Mouse (Mus musculus): ENCODE measurements around the gene Sept8.

GRCm38 (mm10) chr11:53505026-53505663 lies 13.9 kb upstream of the Sept8 start:
- TF ChIP-seq CTCF (IDR thresholded peaks at IDR 0.05; ENCODE audit: control insufficient read depth, insufficient read depth, low read length), result no peak
- TF ChIP-seq POLR2A (IDR thresholded peaks at IDR 0.05; ENCODE audit: borderline replicate concordance, control insufficient read depth, low read depth, low read length), result no peak

Measured in bone marrow, adult 2 months (tissue).